Mouse (Mus musculus): ENCODE measurements around the gene Vps13c.

Vps13c gene

DNA sequence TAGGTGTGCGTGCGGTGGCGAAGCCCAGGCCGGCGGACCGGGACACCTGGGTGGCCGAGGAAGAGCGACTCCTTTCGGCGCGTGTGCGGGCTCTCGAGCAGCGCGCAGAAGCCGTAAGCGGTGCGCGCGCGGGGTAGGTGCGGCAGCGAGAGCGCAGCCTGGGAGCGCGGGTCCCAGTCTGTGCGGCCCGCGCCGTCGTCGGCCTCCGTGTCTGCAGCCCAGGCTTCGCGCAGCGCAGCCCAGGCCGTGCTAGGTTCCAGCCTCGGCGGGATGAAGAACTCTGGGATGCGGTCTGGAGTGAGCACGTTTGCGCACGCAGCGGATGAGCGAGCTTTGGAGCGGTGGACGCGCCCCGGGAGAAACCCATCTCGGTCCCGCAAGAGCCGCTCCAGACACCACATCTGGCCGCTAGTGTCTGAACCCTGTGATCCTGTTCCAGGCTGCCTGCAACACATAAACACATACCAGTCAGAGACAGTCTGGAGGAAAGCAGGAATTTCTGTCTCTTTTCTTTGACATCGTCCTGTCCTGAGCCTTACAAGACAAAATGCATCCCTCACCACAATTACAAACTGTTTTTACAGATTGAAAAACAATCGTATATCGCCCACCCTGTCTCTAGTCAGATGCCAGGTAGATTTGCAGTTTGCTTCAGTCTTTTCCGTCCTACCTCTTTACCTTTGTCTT is 8.7 kb upstream of the Vps13c start:
- DNase-seq, result no peak

DNA sequence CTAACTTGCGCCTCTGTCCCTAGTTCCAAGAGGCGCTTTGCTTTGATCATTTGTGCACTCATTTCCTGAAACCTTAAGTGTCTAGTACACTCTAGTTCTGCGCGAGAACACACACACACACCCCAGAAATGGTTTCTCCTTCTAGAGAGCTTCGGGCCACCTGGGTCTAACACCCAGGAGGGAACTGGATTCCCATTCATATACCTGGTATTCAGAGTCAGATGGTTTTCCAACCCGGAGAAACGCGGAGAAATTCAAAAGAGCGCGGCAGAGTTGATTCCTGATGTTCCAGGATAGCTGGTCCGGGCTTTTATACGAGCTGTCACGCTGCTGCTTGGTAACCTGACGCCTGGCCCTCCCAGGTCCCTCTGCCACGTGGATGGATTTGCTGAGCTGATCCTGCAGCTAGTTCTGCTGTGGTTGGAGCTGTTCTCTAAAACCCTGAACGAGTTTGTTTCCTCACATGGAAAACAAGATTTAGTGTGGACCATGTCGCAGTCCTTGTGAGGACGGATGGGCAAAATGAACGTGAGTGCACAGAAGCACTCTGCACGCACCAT is 8.1 kb upstream of the Vps13c start, which contains the start of gene C2cd4a:
Gene C2cd4a (minus strand): TSS at position 285 of the 560 bp plus-strand sequence.
- DNase-seq, result peak; percentile 20

DNA sequence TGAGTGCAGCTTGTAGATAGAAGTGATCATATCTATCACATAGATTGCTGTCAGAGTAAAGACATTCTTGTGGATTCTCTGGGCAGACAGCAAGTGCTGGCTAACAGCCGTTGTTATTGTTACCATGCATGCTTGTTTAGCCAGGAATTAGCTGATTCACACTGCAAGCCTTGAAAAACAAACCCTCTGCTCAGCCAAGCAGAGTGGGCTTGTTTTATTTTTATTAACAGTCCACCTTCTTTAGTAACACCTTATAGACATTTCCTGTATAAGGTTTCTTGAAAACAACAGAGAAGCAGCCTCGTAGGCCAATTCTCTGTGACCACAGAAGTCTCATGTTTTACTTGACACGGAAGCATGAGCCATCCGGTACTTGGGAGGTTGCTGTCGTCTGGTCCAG is 5.7 kb upstream of the Vps13c start:
- no peak for DNase-seq

DNA sequence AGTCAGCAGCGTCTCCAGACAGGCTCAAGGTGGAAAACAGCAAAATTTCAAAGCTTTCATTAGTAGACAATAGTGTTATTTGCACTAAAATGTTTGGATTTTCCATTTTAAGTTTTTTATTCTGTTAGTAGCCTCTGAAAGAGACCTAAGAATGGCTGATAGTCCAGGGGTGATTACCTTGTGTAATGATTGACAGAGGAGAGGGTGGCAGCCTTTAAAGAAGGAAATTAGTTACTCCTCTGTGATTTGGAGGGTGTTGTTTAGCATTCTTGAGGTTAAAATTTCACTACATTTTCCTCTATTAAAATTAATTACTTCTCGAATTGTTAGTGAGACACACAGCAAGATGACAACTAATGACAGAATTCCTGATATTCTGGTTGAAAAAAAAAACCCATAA is 2.9 kb upstream of the Vps13c start:
- DNase-seq, result no peak

DNA sequence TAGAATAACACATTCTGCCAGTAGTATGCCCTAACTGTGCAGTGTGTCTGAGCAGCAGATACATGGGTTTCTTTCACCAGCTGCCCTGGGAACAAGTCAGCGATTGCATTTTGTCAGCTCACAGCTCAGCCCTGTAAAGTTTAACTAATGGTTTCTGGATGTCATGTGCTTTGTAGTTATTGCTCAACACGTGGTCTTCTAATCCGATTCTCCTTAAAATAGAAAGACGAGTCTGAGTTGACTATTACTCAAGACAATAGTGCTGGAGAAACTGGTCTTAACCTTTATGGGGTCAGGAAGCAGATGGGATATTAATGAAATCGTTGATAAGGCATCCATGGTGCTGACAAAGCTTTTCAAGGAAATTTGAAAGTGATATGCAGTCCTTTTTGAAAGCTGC is 2.6 kb downstream of the Vps13c start:
- no peak for DNase-seq

DNA sequence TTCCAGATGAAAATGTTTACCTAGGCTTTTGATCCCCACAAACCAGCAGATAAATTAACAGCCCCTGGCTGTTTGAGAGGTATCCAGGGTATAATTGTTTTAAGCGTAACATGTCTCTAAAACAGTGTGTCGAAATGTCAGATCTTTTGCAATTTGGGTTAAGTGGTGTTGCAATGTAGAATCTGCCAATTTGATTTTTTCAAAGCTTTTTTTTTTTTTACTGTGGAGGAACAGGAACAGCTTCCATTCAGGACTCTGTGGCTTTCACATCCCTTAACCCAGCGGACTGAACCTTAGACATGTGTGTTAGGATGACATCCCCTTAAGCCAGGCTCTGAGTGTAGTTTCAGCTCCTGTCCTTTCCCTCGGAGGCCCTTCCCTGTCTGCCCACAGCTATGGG is 4.8 kb downstream of the Vps13c start:
- no peak for DNase-seq

DNA sequence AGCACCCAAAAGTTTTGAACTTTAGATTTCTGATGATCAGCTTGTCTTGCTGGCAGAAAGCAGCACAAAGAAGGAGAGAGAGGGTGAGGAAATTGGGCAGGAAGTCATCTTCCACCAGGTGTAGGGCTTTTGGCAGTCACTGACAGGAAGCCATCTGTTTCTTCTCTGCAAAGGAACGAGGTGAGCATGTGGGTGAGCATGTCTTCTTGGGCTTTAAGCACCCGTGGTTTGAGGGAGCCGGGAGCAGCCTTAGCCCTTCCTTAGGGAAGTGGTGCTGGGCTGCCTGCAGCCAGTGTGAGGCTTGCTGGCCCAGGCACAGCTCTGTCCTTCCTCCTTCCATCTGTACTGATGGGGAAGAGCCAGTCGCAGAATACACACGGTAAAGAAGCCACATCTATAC is 5.5 kb downstream of the Vps13c start:
- no peak for DNase-seq

DNA sequence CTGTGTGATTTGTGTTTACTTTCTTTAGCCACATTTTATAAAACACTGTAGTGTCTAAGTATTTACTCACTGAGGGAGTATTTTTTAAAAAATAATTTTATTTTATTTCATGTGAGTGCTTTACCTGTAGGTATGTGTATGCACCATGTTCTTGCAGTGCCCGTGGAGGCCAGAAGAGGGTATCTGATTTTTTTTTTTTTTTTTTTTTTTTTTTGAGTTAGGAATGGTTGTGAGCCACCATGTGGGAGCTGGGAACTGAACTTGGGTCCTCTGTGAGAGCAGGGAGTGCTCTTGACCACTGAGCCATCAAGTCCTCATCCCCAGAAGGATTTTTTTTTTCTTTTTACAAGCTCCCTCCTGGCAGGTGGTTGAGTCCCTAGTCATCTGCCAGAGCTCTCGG is 5.9 kb downstream of the Vps13c start:
- no peak for DNase-seq

DNA sequence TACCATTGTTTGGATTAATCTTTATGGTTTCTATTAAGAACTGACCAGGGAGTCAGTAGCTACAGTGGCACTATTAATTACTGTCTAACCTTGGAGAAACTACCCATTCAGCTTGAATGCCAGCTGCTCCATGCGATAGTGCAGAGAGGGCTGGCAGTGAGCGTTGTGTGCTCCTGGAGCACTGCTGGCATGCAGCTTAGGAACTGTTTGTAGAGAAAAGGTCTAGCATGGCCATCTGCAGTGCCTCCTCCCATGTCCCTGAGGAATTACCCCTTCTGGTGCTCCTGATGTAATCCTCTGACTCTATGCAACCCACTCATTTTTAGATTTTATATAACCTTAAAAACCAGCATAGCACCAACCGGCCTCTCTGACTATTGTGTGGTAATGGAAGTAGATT is 7.4 kb downstream of the Vps13c start:
- no peak for DNase-seq

DNA sequence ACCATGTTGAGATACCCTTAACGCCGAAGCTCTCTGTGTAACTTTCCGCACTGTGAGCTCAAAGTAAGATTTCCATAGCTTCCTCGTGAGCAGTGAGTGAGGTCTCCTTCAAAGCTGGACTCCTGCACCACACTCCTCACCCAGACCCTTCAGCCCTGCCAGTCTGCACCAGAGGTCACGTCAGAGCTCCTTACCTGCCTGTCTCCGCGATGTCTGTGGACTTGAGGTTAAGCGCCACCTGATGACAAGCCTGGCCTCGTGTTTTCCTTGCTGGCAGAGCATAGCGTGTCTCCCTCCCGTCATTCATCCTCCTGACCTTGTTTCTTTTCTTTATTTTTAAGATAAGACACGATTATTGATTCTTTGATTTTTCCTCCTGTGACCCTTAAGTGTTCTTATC is 9.2 kb downstream of the Vps13c start:
- DNase-seq, result no peak

DNA sequence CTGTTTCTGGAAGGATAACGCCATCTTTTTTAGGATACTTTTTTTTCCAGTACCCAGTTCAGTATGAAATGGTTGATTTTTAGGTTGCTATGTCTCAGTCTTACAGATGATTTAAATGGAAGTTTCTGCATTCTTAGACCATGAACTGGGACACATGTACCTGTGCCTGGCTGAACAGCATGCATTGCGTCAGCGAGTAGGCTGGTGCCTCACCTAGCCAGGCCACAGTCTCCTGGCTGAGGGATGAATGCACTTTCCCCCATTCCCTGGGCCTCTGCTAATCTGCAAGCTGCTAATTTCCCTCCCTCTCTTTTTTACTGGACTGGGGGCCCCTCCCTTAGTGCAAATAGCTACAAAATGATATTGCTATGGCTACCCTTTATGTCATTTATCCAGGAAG is 9.7 kb downstream of the Vps13c start:
- no peak for DNase-seq

DNA sequence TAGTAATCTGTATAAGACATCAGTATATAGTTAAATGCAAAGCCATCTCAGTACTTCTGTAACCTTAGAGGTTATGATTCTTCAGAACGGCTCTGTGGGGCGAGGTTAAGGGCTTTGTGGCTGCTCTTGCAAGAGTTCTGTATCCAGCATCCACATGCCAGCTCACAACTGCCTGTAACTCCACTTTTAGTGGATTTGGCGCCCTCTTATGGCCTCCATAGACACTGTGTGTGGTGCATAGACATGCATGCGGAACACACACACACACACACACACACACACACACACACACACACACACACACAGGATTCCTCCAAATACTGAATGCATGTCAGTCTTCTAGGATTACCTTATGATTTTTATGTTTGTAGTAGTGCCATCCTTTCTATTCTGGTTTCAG is 11.0 kb downstream of the Vps13c start:
- DNase-seq, result no peak

DNA sequence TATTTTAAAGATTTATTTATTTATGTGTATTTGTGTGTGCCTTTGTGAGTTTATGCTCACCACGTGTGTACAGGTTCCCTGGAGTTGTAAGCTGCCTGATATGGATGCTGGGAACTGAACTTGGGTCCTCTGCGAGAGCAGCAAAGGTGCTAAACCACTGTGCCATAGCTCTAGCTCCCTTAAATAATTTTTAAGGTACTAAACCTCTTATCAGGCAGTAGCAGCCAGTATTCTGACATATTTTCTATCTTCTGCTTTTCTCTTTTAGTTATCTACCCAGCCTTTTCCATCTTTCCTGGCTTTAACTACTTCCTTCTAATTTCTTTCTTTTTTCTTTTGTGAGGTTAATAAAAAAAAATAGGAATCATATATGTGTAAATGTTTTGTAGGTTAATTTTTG is 20.1 kb downstream of the Vps13c start:
- DNase-seq, result no peak

DNA sequence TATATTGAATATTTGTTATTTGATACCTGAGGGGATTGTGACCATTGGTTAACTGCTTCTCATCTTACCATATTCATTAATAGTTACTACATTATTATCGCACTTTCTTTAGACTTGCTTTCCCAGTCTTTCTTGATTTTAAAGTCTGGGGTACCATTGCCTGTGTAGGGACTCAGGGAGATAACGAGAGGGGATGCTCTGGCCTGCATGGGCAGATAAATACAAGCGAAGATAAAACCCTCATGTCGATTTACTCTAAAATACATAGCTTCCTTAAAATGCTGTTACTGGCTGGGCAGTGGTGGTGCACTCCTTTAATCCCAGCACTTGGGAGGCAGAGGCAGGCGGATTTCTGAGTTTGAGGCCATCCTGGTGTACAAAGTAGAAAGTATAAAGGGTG is 23.1 kb downstream of the Vps13c start:
- no peak for DNase-seq

DNA sequence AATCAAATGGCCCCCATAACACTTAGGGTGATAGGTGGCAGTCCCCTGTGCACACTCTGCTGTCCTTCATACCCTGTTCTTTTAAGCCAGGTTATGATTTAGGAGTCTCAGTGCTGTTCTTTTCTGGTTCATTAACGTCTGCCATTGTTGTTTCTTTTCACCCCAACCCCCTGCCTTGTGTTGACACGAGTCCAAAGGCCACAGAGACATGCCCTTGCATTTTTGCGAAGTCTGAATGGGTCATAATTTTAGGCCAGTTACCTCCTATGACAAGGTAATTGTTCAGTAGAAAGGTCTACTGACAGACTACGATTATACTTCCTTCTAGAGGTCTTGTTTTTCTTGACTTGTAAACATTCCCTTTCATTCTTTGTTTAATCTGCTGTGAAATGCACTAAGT is 23.8 kb downstream of the Vps13c start:
- DNase-seq, result no peak

DNA sequence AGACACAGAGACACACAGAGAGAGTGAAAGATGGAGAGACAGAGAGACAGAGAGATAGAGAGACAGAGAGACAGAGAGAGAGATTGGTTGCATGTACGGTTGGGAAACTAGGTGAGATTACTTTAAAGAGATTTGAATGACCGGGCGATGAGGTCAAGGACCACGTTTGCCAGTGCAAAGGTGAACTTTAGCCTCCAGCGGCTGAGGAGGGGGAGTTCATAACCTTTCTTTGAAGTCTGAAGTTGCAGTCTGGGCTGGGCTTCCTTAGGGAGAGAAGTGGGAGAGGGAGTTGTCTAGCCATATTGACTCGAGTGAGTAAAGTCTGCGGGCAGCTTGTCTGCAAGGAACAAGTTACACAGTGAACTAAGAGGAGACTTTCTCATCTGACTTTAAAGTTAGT is 25.2 kb downstream of the Vps13c start:
- no peak for DNase-seq

DNA sequence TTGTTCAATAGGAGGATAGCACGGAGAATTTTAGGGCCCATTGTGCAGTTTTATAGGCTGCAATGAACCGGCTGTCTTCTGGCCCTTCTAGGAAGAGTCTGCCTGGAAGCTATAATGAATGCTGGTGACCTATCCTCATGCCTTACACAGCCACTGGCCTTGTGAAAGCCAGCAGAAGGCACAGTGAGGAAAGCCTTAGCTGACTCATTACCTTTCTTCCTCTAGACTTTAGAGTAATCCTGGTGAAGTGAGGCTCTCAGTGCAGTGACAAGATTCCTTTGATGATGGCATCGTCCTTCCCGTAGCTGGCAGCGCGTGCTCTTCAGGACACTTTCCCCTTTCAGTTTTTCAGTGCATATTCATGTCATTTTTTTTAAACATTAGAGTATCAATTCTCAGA is 27.2 kb downstream of the Vps13c start:
- DNase-seq, result no peak

DNA sequence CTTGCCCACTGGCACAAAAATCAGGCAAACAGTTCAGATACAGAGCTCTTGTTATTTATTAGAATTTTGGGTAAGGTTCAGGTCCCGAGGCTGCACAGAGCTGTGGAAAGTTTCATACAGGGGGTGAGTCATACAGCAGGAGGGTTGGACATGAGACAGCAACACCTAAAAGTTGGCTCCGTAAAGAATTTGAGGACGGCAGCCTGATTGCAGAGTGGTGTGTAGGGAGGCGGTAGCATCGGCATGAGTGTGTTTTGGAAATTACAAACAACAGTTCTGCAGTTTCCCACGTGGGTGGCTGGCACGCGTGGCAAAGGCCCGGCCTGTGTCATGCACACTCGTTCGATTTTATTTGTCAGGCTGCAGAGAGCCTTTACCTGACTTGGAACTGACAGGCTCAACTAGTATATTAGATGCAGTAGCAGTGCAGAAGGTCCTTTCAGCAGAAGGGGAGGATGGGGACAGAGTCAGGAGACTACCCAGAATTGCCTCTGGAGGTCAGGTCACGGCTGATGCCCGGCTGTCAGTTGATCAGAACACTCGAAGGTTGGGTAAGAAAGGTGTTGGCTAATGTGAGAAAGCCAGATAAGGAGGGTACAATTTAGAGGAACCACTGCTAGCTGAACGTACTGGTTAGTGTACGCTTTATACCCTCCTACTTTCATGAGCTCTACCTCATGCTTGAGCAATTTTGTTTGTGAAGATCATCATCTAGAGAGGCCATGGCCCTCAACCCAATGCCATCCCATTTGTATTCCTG is 29.7 kb downstream of the Vps13c start:
- DNase-seq, result no peak

DNA sequence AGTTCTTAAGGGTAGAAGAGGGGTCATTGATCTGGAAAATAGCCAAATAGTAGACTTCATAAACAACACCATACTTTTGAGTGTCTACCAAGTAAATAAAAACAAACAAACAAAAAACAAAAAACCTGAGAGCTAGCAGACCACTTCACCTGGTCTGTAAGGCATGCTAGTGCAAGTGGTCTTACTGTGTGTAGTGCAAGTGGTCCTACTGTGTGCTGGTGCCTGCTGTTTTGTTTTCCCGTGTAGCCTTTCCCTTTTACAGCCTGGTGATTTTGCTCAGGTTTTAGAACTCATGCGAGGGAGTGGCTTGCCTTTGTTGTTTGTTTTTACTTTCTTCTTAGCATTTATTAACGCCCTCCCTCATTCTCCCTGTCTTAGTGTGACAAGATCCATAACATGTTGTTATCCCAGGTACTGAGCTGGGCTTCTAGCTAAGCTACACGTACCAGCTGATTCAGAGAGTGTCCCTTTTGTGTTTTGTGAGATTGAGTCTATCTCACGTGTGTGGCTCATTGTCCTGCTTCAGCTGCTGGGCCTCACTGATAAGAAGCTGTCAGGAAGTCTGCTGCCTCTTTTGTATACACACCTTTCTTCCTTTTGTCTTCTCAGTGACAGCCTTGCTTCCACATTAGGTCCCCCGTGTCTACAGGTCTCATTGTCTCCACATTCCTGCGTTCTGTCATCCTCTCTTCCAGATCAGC is 34.5 kb downstream of the Vps13c start:
- no peak for DNase-seq

DNA sequence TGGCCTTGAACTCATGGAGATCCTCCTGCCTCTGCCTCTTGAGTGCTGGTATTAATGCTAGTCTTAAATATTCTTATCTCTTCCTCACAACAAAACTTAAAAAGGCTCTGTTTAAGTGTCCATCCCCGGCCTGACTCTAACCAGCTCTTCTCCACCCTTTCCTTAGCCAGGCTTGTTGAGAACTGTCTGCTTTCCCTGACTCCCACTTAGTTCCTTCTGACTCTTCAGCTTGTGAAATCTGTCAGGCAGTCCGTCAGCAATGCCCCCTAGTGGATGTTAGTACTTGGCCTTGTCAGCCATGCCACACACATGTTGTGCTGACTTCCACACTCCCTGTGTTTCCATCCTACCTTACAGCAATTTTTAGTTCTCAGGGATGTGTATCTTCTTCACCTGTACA is 35.1 kb downstream of the Vps13c start:
- peak; percentile 27 for DNase-seq

DNA sequence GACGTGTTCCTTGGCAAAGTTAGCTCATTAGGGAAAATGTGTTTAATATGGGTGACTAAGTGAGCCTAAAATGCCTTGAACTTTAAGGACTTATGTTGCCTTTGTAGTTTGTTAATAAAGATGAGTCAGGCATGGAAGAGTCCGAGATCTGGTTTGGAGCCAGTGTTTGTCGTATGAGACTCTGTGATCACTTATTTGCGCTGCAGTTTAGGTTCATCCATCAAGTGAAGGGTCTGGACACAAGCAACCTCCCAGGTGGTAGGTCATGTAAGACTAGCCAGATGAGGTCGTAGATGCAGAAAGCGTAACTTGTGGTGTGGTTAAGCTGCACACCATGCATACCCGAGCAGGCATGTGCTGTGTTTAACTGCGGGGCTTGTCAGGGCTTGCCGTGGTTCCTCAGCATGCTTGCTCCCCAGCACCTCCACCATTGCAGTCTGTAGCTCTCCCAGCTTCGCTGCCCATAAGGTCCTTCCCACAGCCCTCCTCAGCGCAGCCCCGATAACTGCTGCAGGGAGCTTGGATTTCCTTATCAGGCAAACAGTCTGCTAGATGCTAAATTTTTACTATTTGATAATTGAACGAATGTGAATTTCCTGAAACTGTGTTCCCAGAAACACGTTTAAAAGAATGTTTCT is 37.0 kb downstream of the Vps13c start:
- DNase-seq, result no peak

DNA sequence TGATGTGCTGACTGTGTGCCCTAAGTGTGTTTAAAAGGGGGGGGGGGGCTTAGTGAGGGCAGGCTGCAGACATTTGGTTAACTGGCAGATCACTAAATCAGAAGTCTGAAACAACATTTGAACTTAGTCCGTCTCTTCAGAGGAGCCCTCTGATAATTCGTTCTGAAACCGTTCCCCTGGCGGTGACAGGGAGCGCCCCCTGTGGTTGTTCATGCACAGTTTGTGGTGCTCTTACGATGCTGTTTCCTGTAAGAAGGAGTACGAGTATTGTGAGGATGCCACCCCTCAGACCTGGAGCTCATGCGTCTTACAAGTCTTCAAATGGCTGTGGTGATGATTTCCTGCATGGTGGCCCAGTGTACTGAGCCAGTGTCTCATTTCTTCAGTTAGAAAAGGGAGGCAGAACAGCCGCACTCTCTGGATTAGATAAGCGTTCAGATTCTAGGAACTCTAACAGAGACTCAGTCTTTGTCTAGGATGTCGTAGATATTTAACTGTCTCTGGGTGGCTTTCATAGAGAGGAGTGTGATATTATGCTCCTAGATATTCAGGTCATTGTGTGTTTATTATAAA is 38.1 kb downstream of the Vps13c start:
- DNase-seq, result no peak
